Mouse (Mus musculus): ENCODE results near the gene Ythdc1. TPM values are rescaled to one million over a fixed set of nuclear protein-coding genes. Genes with fewer than 3 reads are reported as not detected.
"Not testable (repeated sequence)": the region's sequence is repeated elsewhere in the genome, so short reads cannot be mapped to it uniquely, and the experiment has no call there.

The Ythdc1 gene
- polyA plus RNA-seq, 1 experiment from 2014 or later, result 32.4 TPM

DNA sequence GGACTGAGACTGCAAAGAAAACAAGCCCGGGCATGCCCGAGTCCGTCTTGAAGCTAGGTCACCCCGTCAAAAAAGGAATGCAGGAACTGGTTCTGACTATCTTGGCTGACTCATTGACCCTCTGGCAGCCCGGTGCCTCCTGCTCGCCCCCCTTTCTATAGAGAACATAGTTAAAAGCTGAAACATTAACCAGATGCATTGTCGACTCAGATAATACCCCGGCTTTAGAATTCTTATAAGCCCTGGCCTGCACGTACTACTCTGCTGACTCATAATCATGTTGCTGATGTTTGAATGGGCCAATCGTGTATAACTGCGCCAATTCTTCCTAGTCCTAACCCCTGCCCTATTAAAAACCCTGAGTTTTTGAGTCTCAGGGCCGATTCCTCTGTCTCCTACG, 52.5 kb downstream of the Ythdc1 start:
- ATAC-seq; H3K9ac ChIP-seq (ENCODE audit: low read depth, low read length); H3K27me3 ChIP-seq (ENCODE audit: control insufficient read depth, insufficient read depth, low read depth, low read length); H3K9me3 ChIP-seq (replicated peaks; ENCODE audit: control insufficient read depth, low read length, poor library complexity, severe bottlenecking); H3K36me3 ChIP-seq (ENCODE audit: control insufficient read depth, insufficient read depth, low read length); H3K4me3 ChIP-seq (ENCODE audit: low read depth, low read length); H3K4me2 ChIP-seq (ENCODE audit: low read length); H3K27ac ChIP-seq (ENCODE audit: low read length); H3K4me1 ChIP-seq (ENCODE audit: control insufficient read depth, insufficient read depth, low read length): not testable (repeated sequence)
- WGBS, result 85% methylated on average over 13 of the region's 13 CpGs

DNA sequence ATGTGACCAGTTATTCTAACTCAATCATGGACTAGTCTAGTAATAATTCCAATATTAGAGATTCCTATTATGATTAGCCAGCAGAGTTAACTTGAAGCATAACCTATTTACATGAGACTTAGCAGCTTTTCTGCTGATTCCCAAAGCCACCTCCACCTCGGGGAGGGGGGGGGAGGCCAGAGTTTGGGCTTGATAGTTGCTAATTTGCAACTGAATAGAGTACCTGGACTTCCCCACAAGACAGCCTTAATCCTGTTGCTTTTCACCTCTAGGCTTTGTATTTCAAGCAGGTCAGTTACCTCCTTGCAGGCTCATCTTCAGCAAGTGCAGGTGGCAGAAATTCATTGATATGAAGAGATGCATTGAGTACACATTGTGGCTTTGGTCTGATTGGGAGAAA, 53.7 kb downstream of the Ythdc1 start:
- WGBS, result 23% methylated on average over 1 of the region's 1 CpGs
- H3K4me3 ChIP-seq (ENCODE audit: low read depth, low read length), result no peak overlapping the region
- no peak overlapping the region for H3K9ac ChIP-seq (ENCODE audit: low read depth, low read length)
- no peak overlapping the region for H3K27ac ChIP-seq (ENCODE audit: low read length)
- no peaks in the 10 kb centered on the region for H3K9me3 ChIP-seq (replicated peaks; ENCODE audit: control insufficient read depth, low read length, poor library complexity, severe bottlenecking)
- no peaks in the 10 kb centered on the region for H3K36me3 ChIP-seq (ENCODE audit: control insufficient read depth, insufficient read depth, low read length)
- no peak overlapping the region for H3K4me2 ChIP-seq (ENCODE audit: low read length)
- H3K4me1 ChIP-seq (ENCODE audit: control insufficient read depth, insufficient read depth, low read length), result no peaks in the 10 kb centered on the region
- ATAC-seq, result no peak
- no peaks in the 10 kb centered on the region for H3K27me3 ChIP-seq (ENCODE audit: control insufficient read depth, insufficient read depth, low read depth, low read length)

DNA sequence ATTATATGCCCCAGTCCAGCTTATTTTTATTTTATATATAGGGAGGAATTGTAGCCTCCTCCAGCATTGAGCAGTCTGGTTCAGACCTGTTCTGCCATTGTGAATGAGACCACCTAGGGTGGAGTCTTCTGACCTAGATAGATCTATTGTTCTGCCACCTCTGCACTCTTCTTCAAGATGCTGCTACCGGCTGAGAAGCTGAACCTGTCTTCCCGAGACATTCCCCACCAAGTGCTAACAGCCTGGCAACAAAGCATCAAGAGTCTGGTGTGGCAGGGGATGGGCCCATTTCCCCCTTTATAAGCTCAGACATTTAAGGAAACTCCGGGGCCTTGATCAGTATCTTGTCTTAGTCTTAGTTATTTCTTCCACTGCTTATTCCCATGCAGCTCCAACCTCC, 54.3 kb downstream of the Ythdc1 start:
- Histone ChIP-seq H3K9ac (ENCODE audit: low read depth, low read length) (no peak overlapping the region), H3K4me1 (ENCODE audit: control insufficient read depth, insufficient read depth, low read length) (no peaks in the 10 kb centered on the region), H3K36me3 (ENCODE audit: control insufficient read depth, insufficient read depth, low read length) (no peaks in the 10 kb centered on the region), H3K27ac (ENCODE audit: low read length) (no peak overlapping the region), H3K27me3 (ENCODE audit: control insufficient read depth, insufficient read depth, low read depth, low read length) (no peaks in the 10 kb centered on the region), H3K4me3 (ENCODE audit: low read depth, low read length) (no peak overlapping the region), H3K4me2 (ENCODE audit: low read length) (no peak overlapping the region), H3K9me3 (replicated peaks; ENCODE audit: control insufficient read depth, low read length, poor library complexity, severe bottlenecking) (no peaks in the 10 kb centered on the region)
- WGBS, result 44% methylated on average over 3 of the region's 3 CpGs
- no peak for ATAC-seq

DNA sequence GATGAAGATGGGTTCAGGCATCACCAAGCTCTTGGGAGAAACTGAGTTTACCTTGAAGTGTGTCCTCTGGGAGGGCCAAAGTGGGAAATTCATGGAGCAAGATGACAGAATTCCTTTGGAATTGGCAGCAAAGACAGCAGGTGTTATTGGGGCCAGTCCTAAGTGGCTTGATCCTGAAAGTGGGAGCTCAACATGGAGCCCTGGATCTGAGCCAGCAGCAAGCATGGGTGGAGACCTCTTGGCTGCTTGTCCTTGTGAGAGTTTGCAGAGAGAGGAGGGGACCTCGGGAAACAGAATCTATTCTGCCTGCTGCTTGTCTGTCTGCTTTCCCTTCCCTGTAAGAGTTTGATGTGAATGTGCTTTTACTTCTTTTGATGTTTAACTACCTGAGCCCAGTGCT, 67.9 kb downstream of the Ythdc1 start:
- ATAC-seq, result no peak
- Histone ChIP-seq H3K27me3 (ENCODE audit: control insufficient read depth, insufficient read depth, low read depth, low read length) (no peaks in the 10 kb centered on the region), H3K4me3 (ENCODE audit: low read depth, low read length) (no peak overlapping the region), H3K4me1 (ENCODE audit: control insufficient read depth, insufficient read depth, low read length) (no peaks in the 10 kb centered on the region), H3K27ac (ENCODE audit: low read length) (no peak overlapping the region), H3K36me3 (ENCODE audit: control insufficient read depth, insufficient read depth, low read length) (no peaks in the 10 kb centered on the region), H3K4me2 (ENCODE audit: low read length) (no peak overlapping the region), H3K9me3 (replicated peaks; ENCODE audit: control insufficient read depth, low read length, poor library complexity, severe bottlenecking) (no peaks in the 10 kb centered on the region), H3K9ac (ENCODE audit: low read depth, low read length) (no peak overlapping the region)
- 52% methylated on average over 1 of the region's 1 CpGs for WGBS

Other genes with a start within 250 kb of the Ythdc1 start
- gene Tmprss11f, start 171.8 kb upstream of the Ythdc1 start, polyA plus RNA-seq (2015; fragmentation: Nextera tagmentation; extraction: Ambion mirVana), result not detected in 2 replicates
- not detected in 2 replicates for gene Tmprss11b, start 127.9 kb upstream of the Ythdc1 start, polyA plus RNA-seq (2015; fragmentation: Nextera tagmentation; extraction: Ambion mirVana)
- gene Tmprss11e, start 58.4 kb upstream of the Ythdc1 start, polyA plus RNA-seq (2015; fragmentation: Nextera tagmentation; extraction: Ambion mirVana), result not detected in 2 replicates
- not detected in 2 replicates for gene Ugt2b34, start 102.7 kb downstream of the Ythdc1 start, polyA plus RNA-seq (2015; fragmentation: Nextera tagmentation; extraction: Ambion mirVana)
- not detected in 2 replicates for gene Ugt2b1, start 122.3 kb downstream of the Ythdc1 start, polyA plus RNA-seq (2015; fragmentation: Nextera tagmentation; extraction: Ambion mirVana)
- not detected in 2 replicates for gene Ugt2b35, start 196.6 kb downstream of the Ythdc1 start, polyA plus RNA-seq (2015; fragmentation: Nextera tagmentation; extraction: Ambion mirVana)